ENCODE assay signal across 18 mouse cellular contexts in the genomic region with DNA sequence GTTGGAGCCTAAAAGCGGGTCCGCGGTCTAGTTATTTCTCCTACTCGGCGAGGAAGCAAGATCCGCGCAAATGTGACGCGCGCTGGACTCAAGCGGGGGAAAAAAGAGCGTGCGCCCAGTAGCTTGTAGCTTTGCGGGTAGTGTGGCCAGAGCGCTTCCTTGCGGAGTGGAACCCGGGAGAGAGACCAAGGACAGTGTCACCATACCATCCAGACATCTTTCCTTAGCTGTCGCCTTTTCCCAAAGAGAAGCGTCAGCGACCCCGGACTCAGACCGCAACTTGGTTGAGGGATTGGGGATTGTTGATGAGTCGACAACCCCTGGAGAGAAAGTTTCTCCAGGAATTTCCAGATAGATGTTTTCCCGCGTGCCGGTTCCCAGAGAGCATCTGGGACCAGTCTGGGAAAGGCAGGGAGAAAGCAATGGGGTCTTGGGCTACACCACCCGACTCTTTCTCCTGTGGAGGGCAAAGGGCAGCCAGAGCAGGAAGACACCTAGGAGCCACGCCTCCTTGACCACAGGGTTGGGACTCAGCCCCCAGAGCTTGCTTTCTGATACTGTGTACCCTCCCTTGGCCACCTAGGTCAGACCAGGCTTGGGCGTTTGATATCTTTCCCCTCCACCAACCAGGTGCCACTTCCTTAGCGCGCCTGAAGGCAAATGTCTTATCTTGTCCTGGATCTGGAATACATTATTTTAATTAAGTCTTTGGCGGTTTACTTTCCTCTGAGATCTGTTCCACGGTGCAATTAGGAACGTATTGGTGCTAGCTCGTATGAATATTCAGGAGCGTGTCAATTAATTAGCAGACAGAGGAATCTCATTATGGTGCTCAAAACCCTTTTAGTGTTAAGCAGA. TPM values are rescaled to one million over a fixed set of nuclear protein-coding genes. Genes with fewer than 3 reads are reported as not detected.
DNase-seq lines count a peak whose midpoint lies in the region; ATAC-seq and TF ChIP-seq lines count a peak whose summit lies in the region.
"Had no signal": no experiment of that assay in that cellular context is flagged by ENCODE, and none has a peak within 500 bp of the region (broad histone marks: within the 10 kb centered on the region; RNA-seq: fewer than 3 reads in every experiment).

No protein-coding gene starts in this region.

- peak; percentile 63 for DNase-seq in embryo, embryonic 10 days (ENCODE audit: low spot score)
- peak; percentile 69 for DNase-seq in forebrain, embryonic 11.5 days (ENCODE audit: low spot score)
- DNase-seq in hindbrain, postnatal 0 days (ENCODE audit: low spot score) = no peak
- DNase-seq in left cerebral cortex, adult 11 months (ENCODE audit: low spot score) = no peak
- DNase-seq in spleen, adult 12 weeks (ENCODE audit: low spot score) = no peak
- DNase-seq in layer of hippocampus, adult 8-10 months (ENCODE audit: low spot score in 2 of 2) = no peak
- DNase-seq: adrenal gland, postnatal 10 days; cerebellum, adult 8-10 months; kidney, postnatal 25 days had no signal

- H3K4me2 ChIP-seq in forebrain, embryonic 11.5 days (ENCODE audit: low read depth, low read length, severe bottlenecking) = 0 out of 2 replicates have a peak overlapping the region, but pooled peaks have one; percentile 1
- H3K4me2 ChIP-seq in hindbrain, postnatal 0 days (ENCODE audit: low read depth, low read length) = peak overlapping the region; percentile 30; the same call in 1 of the 2 replicates
- peak overlapping the region; percentile 42 for H3K4me2 ChIP-seq in neural tube, embryonic 13.5 days
- H3K4me2 ChIP-seq: stomach, embryonic 15.5 days had no signal

- TF ChIP-seq CTCF in hindbrain, postnatal 0 days (IDR thresholded peaks at IDR 0.05; ENCODE audit: low read depth) = no peak

- H3K36me3 ChIP-seq in forebrain, embryonic 11.5 days (ENCODE audit: control insufficient read depth, insufficient read depth, low read length) = no peaks in the 10 kb centered on the region
- H3K36me3 ChIP-seq in hindbrain, postnatal 0 days (ENCODE audit: insufficient read depth, low read length) = no peaks in the 10 kb centered on the region
- no peaks in the 10 kb centered on the region for H3K36me3 ChIP-seq in neural tube, embryonic 13.5 days
- H3K36me3 ChIP-seq: G1E; stomach, embryonic 15.5 days had no signal

- peaks cover 20% of the 10 kb centered on the region for H3K4me1 ChIP-seq in forebrain, embryonic 11.5 days (replicated peaks; ENCODE audit: control insufficient read depth, insufficient read depth, low read length)
- no peaks in the 10 kb centered on the region for H3K4me1 ChIP-seq in hindbrain, postnatal 0 days (ENCODE audit: insufficient read depth, low read length)
- H3K4me1 ChIP-seq in neural tube, embryonic 13.5 days (replicated peaks) = peaks cover 53% of the 10 kb centered on the region
- H3K4me1 ChIP-seq: stomach, embryonic 15.5 days had no signal

- WGBS in forebrain, embryonic 11.5 days = under 1% methylated on average over 36 of the region's 36 CpGs
- WGBS in hindbrain, postnatal 0 days = 3% methylated on average over 36 of the region's 36 CpGs
- 2% methylated on average over 36 of the region's 36 CpGs for WGBS in neural tube, embryonic 13.5 days

- H3K9ac ChIP-seq in forebrain, embryonic 11.5 days (ENCODE audit: low read length) = no peak overlapping the region
- no peak overlapping the region for H3K9ac ChIP-seq in hindbrain, postnatal 0 days (replicated peaks; ENCODE audit: low read length)
- no peak overlapping the region for H3K9ac ChIP-seq in neural tube, embryonic 13.5 days
- H3K9ac ChIP-seq: stomach, embryonic 15.5 days had no signal

- peak; percentile 43 for ATAC-seq in forebrain, embryonic 11.5 days (replicated peaks; ENCODE audit: low FRiP score)
- ATAC-seq in hindbrain, postnatal 0 days = no peak
- peak; percentile 49; the same call in 1 of the 2 replicates for ATAC-seq in neural tube, embryonic 13.5 days (ENCODE audit: low read depth)

- peaks cover 80% of the 10 kb centered on the region for H3K27me3 ChIP-seq in forebrain, embryonic 11.5 days (ENCODE audit: control insufficient read depth, insufficient read depth, low read length)
- peaks cover 74% of the 10 kb centered on the region for H3K27me3 ChIP-seq in hindbrain, postnatal 0 days (ENCODE audit: insufficient read depth, low read length)
- peaks cover 100% of the 10 kb centered on the region for H3K27me3 ChIP-seq in neural tube, embryonic 13.5 days

- peak overlapping the region; percentile 6; the same call in 1 of the 2 replicates for H3K4me3 ChIP-seq in forebrain, embryonic 11.5 days (ENCODE audit: low read depth, low read length)
- peak overlapping the region; percentile 11; the same call in 1 of the 2 replicates for H3K4me3 ChIP-seq in hindbrain, postnatal 0 days (ENCODE audit: low read length)
- peak overlapping the region; percentile 16; the same call in 1 of the 2 replicates for H3K4me3 ChIP-seq in neural tube, embryonic 13.5 days
- H3K4me3 ChIP-seq: erythroblast, embryonic 14.5 days; megakaryocyte, embryonic 14.5 days; stomach, embryonic 15.5 days had no signal

- no peaks in the 10 kb centered on the region for H3K9me3 ChIP-seq in forebrain, embryonic 11.5 days (ENCODE audit: control insufficient read depth, low read length)
- no peaks in the 10 kb centered on the region for H3K9me3 ChIP-seq in hindbrain, postnatal 0 days (ENCODE audit: low read length)
- H3K9me3 ChIP-seq in neural tube, embryonic 13.5 days = no peaks in the 10 kb centered on the region
- H3K9me3 ChIP-seq: G1E; stomach, embryonic 15.5 days had no signal

- H3K27ac ChIP-seq in forebrain, embryonic 11.5 days (ENCODE audit: low read depth, low read length) = no peak overlapping the region
- no peak overlapping the region for H3K27ac ChIP-seq in hindbrain, postnatal 0 days
- H3K27ac ChIP-seq in neural tube, embryonic 13.5 days (replicated peaks) = no peak overlapping the region
- H3K27ac ChIP-seq: stomach, embryonic 15.5 days had no signal

RNA-seq across cellular contexts. Expression of a gene that starts 8.6 kb away (rescaled TPM):
- 1.8 and 2.8 TPM in 2 replicates for polyA plus RNA-seq in forebrain, embryonic 11.5 days (2014; fragmentation: Nextera tagmentation; extraction: Ambion mirVana)
- 10.0 and 11.4 TPM in 2 replicates for total RNA-seq in hindbrain, postnatal 0 days (2014; rRNA removed)
- 5.5 and 5.7 TPM in 2 replicates for polyA plus RNA-seq in hindbrain, postnatal 0 days (2015; fragmentation: Nextera tagmentation; extraction: Ambion mirVana)
- 7.8 and 8.0 TPM in 2 replicates for polyA plus RNA-seq in neural tube, embryonic 13.5 days (2015; fragmentation: Nextera tagmentation; extraction: Ambion mirVana)
- total RNA-seq in layer of hippocampus, adult 8-10 months (2022) = not detected
- total RNA-seq: adrenal gland, postnatal 10 days; G1E; heart, adult 18-20 months; hematopoietic stem cell, adult 5-6 weeks; left cerebral cortex, postnatal 25 days had no signal
- polyA plus RNA-seq: erythroblast, embryonic 14.5 days; G1E; liver, embryonic 16.5 days had no signal

Comparison
In these comparisons a context has a peak if more than half of its experiments do, and no peak if none do; other contexts are left out.
1. DNase-seq: peak in embryo, embryonic 10 days (single experiment) and forebrain, embryonic 11.5 days (single experiment); none in hindbrain, postnatal 0 days (single experiment), left cerebral cortex, adult 11 months (single experiment), spleen, adult 12 weeks (single experiment) and layer of hippocampus, adult 8-10 months (0 of 2).
2. Peak in every context shown above with its lines, with median percentiles within 50 percentile points of each other: H3K4me2 ChIP-seq and H3K4me3 ChIP-seq.